In the genomic region with DNA sequence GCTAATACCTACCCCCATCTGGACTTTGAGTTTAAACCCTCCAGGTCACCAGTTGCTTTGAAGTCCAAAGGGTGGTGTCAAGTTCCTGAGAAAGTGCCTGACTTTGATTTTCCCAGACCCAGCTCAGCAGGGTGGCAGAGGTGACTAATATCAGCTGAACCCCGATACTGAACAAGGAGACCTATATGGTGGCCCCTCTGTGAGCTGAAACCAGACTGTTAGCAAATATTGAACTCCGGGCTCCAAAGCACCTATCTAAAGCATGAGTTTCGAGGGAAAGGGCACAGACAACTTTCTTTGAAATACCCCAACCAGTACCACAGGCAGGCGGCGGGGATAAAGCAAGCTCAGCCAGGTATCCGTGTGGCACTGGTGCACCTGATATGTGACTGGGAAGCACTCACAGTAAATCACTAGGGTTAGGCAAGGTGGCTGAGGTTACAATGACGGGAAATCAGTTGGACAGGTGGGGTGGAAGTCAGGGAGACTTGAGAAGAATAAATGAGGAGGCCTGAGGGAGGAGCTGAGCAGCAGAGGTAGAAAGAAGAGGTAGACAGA, we compare ENCODE assay signal across 31 mouse cellular contexts. TPM values are rescaled to one million over a fixed set of nuclear protein-coding genes. Genes with fewer than 3 reads are reported as not detected.
"Had no signal": no experiment of that assay in that cellular context is flagged by ENCODE, and none has a peak within 500 bp of the region (broad histone marks: within the 10 kb centered on the region; RNA-seq: fewer than 3 reads in every experiment).

No protein-coding gene starts in this region.

- H3K4me1 ChIP-seq: hindbrain, embryonic 13.5 days; hindbrain, embryonic 15.5 days; kidney, embryonic 15.5 days; limb, embryonic 13.5 days; limb, embryonic 15.5 days had no signal

- H3K36me3 ChIP-seq: heart, embryonic 10.5 days; heart, embryonic 13.5 days; heart, embryonic 15.5 days; hindbrain, embryonic 13.5 days; hindbrain, embryonic 15.5 days; kidney, embryonic 15.5 days; limb, embryonic 13.5 days; limb, embryonic 15.5 days had no signal

- H3K9ac ChIP-seq: forebrain, postnatal 0 days; heart, embryonic 13.5 days; heart, embryonic 15.5 days; hindbrain, embryonic 13.5 days; hindbrain, embryonic 15.5 days; kidney, embryonic 15.5 days; limb, embryonic 13.5 days; limb, embryonic 15.5 days had no signal

- DNase-seq: forebrain, postnatal 0 days; gastrocnemius, postnatal 14 days; gastrocnemius, postnatal 36 days; heart, adult 18-20 months; heart, postnatal 14 days; heart, postnatal 36 days; kidney, adult 11 months; kidney, adult 2 months; kidney, adult 9 months; kidney, postnatal 14 days; kidney, postnatal 36 days; layer of hippocampus, adult 9-11 months; layer of hippocampus, postnatal 36 days; left cerebral cortex, postnatal 4 days had no signal

- H3K27me3 ChIP-seq: heart, embryonic 13.5 days; heart, embryonic 15.5 days; hindbrain, embryonic 13.5 days; hindbrain, embryonic 15.5 days; kidney, embryonic 15.5 days; limb, embryonic 13.5 days; limb, embryonic 15.5 days had no signal

- H3K27ac ChIP-seq: heart, embryonic 10.5 days; heart, embryonic 13.5 days; heart, embryonic 15.5 days; hindbrain, embryonic 13.5 days; hindbrain, embryonic 15.5 days; hindbrain, postnatal 0 days; kidney, embryonic 15.5 days; kidney, postnatal 0 days; limb, embryonic 13.5 days; limb, embryonic 15.5 days had no signal

- H3K4me2 ChIP-seq: heart, embryonic 13.5 days; heart, embryonic 15.5 days; hindbrain, embryonic 13.5 days; hindbrain, embryonic 15.5 days; kidney, embryonic 15.5 days; limb, embryonic 13.5 days; limb, embryonic 15.5 days had no signal

- H3K4me3 ChIP-seq: heart, embryonic 10.5 days; heart, embryonic 13.5 days; heart, embryonic 15.5 days; hindbrain, embryonic 13.5 days; hindbrain, embryonic 15.5 days; kidney, embryonic 15.5 days; limb, embryonic 13.5 days; limb, embryonic 15.5 days had no signal

- H3K9me3 ChIP-seq: heart, embryonic 10.5 days; heart, embryonic 13.5 days; heart, embryonic 15.5 days; hindbrain, embryonic 13.5 days; hindbrain, embryonic 15.5 days; kidney, embryonic 15.5 days; limb, embryonic 13.5 days; limb, embryonic 15.5 days had no signal

- ATAC-seq: forebrain, postnatal 0 days; hindbrain, postnatal 0 days; intestine, embryonic 16.5 days had no signal

RNA-seq across cellular contexts. Expression of a gene that starts 0.7 kb away (rescaled TPM):
- polyA plus RNA-seq: gonadal fat pad, adult 2 months; hindbrain, embryonic 11.5 days; hindbrain, embryonic 13.5 days; intestine, embryonic 14.5 days; kidney, adult 2 months; large intestine, adult 2 months; limb, embryonic 11.5 days; limb, embryonic 13.5 days had no signal

RNA-seq across cellular contexts. Expression of a gene that starts 27.5 kb away (rescaled TPM):
- polyA plus RNA-seq: forebrain, postnatal 0 days; gonadal fat pad, adult 2 months; heart, embryonic 10.5 days; heart, embryonic 13.5 days; heart, embryonic 15.5 days; heart, postnatal 0 days; hindbrain, embryonic 11.5 days; hindbrain, embryonic 13.5 days; hindbrain, embryonic 15.5 days; hindbrain, postnatal 0 days; intestine, embryonic 14.5 days; intestine, embryonic 16.5 days; kidney, adult 2 months; kidney, embryonic 15.5 days; kidney, postnatal 0 days; large intestine, adult 2 months; limb, embryonic 11.5 days; limb, embryonic 13.5 days; limb, embryonic 15.5 days had no signal

RNA-seq across cellular contexts. Expression of a gene that starts 33.6 kb away (rescaled TPM):
- polyA plus RNA-seq: hindbrain, embryonic 11.5 days; intestine, embryonic 14.5 days had no signal

RNA-seq across cellular contexts. Expression of a gene that starts 47.3 kb away (rescaled TPM):
- polyA plus RNA-seq: gonadal fat pad, adult 2 months; heart, embryonic 10.5 days; heart, embryonic 13.5 days; heart, postnatal 0 days; hindbrain, embryonic 11.5 days; hindbrain, embryonic 13.5 days; intestine, embryonic 14.5 days; intestine, embryonic 16.5 days; kidney, adult 2 months; kidney, embryonic 15.5 days; kidney, postnatal 0 days; large intestine, adult 2 months; limb, embryonic 11.5 days; limb, embryonic 13.5 days; limb, embryonic 15.5 days had no signal

RNA-seq across cellular contexts. Expression of a gene that starts 59.8 kb away (rescaled TPM):
- polyA plus RNA-seq: forebrain, postnatal 0 days; heart, embryonic 10.5 days; heart, embryonic 13.5 days; heart, embryonic 15.5 days; heart, postnatal 0 days; hindbrain, embryonic 11.5 days; hindbrain, embryonic 13.5 days; hindbrain, embryonic 15.5 days; hindbrain, postnatal 0 days; intestine, embryonic 14.5 days; intestine, embryonic 16.5 days; kidney, adult 2 months; kidney, embryonic 15.5 days; kidney, postnatal 0 days; large intestine, adult 2 months; limb, embryonic 11.5 days; limb, embryonic 13.5 days; limb, embryonic 15.5 days had no signal
